Mouse (Mus musculus) MEL (cell line): ENCODE results near the gene Ccdc85c. TPM values are rescaled to one million over a fixed set of nuclear protein-coding genes. Genes with fewer than 3 reads are reported as not detected.

ENCODE experiments used
- DNase-seq: peaks from one replicate; pipeline ENCODE4 v3.0.0; 2011; ENCODE audit warnings: low read depth, low spot score
- H3K27ac ChIP-seq: 2 replicates; pipeline ENCODE4 v1.5.1; 2012; ENCODE audit warnings: low read depth, mild to moderate bottlenecking, control low read depth, low read length, moderate library complexity; ENCODE audit not compliant: control insufficient read depth
- H3K27me3 ChIP-seq, 2 experiments: fragments of 150-350 bp in 1 of 2; sonication (generic) in 1 of 2; 2 replicates each; pipeline ENCODE4 v1.6.1; 2012; ENCODE audit warnings: low read length in 2 of 2, mild to moderate bottlenecking in 2 of 2, improper control_type of control experiment in 1 of 2, moderate library complexity in 1 of 2; ENCODE audit not compliant: insufficient read depth in 2 of 2, control insufficient read depth in 1 of 2
- H3K36me3 ChIP-seq, 2 experiments: 2 replicates each; pipeline ENCODE4 v1.6.1; 2012 to 2014; ENCODE audit warnings: low read length in 2 of 2, improper control_type of control experiment in 1 of 2, inconsistent platforms in 1 of 2, mild to moderate bottlenecking in 1 of 2; ENCODE audit not compliant: insufficient read depth in 2 of 2, control insufficient read depth in 1 of 2
- H3K4me1 ChIP-seq, 2 experiments: fragments of 150-350 bp in 1 of 2; sonication (generic) in 1 of 2; 2 replicates each; pipeline ENCODE4 v1.6.1; 2012; ENCODE audit warnings: low read length in 2 of 2, improper control_type of control experiment in 1 of 2, mild to moderate bottlenecking in 1 of 2; ENCODE audit not compliant: insufficient read depth in 2 of 2, control insufficient read depth in 1 of 2
- H3K4me3 ChIP-seq, 2 experiments: fragments of 150-350 bp in 1 of 2; sonication (generic) in 1 of 2; 2 replicates each; pipeline ENCODE4 v1.5.1; 2012; ENCODE audit warnings: low read depth in 2 of 2, low read length in 2 of 2, mild to moderate bottlenecking in 2 of 2, moderate library complexity in 2 of 2, control low read depth in 1 of 2, improper control_type of control experiment in 1 of 2; ENCODE audit not compliant: control insufficient read depth in 1 of 2, insufficient read depth in 1 of 2
- H3K79me2 ChIP-seq: 2 replicates; pipeline ENCODE4 v1.6.1; 2012; ENCODE audit warnings: mild to moderate bottlenecking, low read length, moderate library complexity; ENCODE audit not compliant: control insufficient read depth, poor library complexity, insufficient read depth
- H3K9ac ChIP-seq: 2 replicates; pipeline ENCODE4 v1.6.1; 2012; ENCODE audit warnings: low read depth, mild to moderate bottlenecking, control low read depth, low read length, moderate library complexity; ENCODE audit not compliant: control insufficient read depth, poor library complexity, severe bottlenecking
- H3K9me3 ChIP-seq: fragments of 150-350 bp; sonication (generic); replicated peaks from 2 replicates; pipeline ENCODE4 v1.6.1; 2012; ENCODE audit warnings: mild to moderate bottlenecking, low read length, improper control_type of control experiment, moderate library complexity; ENCODE audit not compliant: insufficient read depth
- BHLHE40 ChIP-seq: IDR thresholded peaks from 2 replicates; pipeline ENCODE4 v1.6.1; 2012; ENCODE audit warnings: low read depth, mild to moderate bottlenecking, inconsistent platforms, low read length, improper control_type of control experiment, borderline replicate concordance
- CHD2 ChIP-seq: IDR thresholded peaks from 2 replicates; pipeline ENCODE4 v1.6.1; 2011; ENCODE audit warnings: low read length, improper control_type of control experiment
- EP300 ChIP-seq, 2 experiments: IDR thresholded peaks; 2 replicates each; pipeline ENCODE4 v1.6.1; 2011; ENCODE audit warnings: improper control_type of control experiment in 2 of 2, low read length in 2 of 2, low read depth in 1 of 2, mild to moderate bottlenecking in 1 of 2
- GATA1 ChIP-seq: IDR thresholded peaks from 2 replicates; pipeline ENCODE4 v1.6.1; 2011; ENCODE audit warnings: low read depth, low read length, improper control_type of control experiment
- HCFC1 ChIP-seq: IDR thresholded peaks from 2 replicates; pipeline ENCODE4 v1.6.1; 2012; ENCODE audit warnings: low read depth, mild to moderate bottlenecking, inconsistent platforms, low read length, improper control_type of control experiment, moderate library complexity
- MAZ ChIP-seq: IDR thresholded peaks from 2 replicates; pipeline ENCODE4 v1.6.1; 2012; ENCODE audit warnings: low read depth, mild to moderate bottlenecking, inconsistent platforms, low read length, improper control_type of control experiment
- MEF2A ChIP-seq: IDR thresholded peaks from 2 replicates; pipeline ENCODE4 v1.6.1; 2014; ENCODE audit warnings: low read depth, mild to moderate bottlenecking, inconsistent platforms, low read length, improper control_type of control experiment; ENCODE audit not compliant: poor library complexity, insufficient replicate concordance, severe bottlenecking; ENCODE audit errors: extremely low read depth
- MXI1 ChIP-seq: IDR thresholded peaks from 2 replicates; pipeline ENCODE4 v1.6.1; 2011; ENCODE audit warnings: mild to moderate bottlenecking, low read depth, low read length, improper control_type of control experiment
- MYC ChIP-seq: IDR thresholded peaks from 2 replicates; pipeline ENCODE4 v1.6.1; 2011; ENCODE audit warnings: low read depth, mild to moderate bottlenecking, low read length, improper control_type of control experiment, moderate library complexity
- NRF1 ChIP-seq: IDR thresholded peaks from 2 replicates; pipeline ENCODE4 v1.6.1; 2014; ENCODE audit warnings: low read depth, mild to moderate bottlenecking, inconsistent platforms, low read length, improper control_type of control experiment, moderate library complexity; ENCODE audit not compliant: poor library complexity, insufficient read depth, severe bottlenecking
- POLR2AphosphoS2 ChIP-seq: IDR thresholded peaks from 2 replicates; pipeline ENCODE4 v1.6.1; 2011; ENCODE audit warnings: low read length, improper control_type of control experiment
- TAL1 ChIP-seq: IDR thresholded peaks from 2 replicates; pipeline ENCODE4 v1.6.1; 2012; ENCODE audit warnings: mild to moderate bottlenecking, inconsistent platforms, low read length, moderate library complexity, mixed read lengths
- TBP ChIP-seq: IDR thresholded peaks from 2 replicates; pipeline ENCODE4 v1.8.0; 2011; ENCODE audit warnings: low read depth, low read length, improper control_type of control experiment
- TCF12 ChIP-seq: IDR thresholded peaks from 2 replicates; pipeline ENCODE4 v1.6.1; 2014; ENCODE audit warnings: low read depth, mild to moderate bottlenecking, inconsistent platforms, low read length, improper control_type of control experiment, moderate library complexity
- UBTF ChIP-seq: IDR thresholded peaks from 2 replicates; pipeline ENCODE4 v1.6.1; 2012; ENCODE audit warnings: low read depth, mild to moderate bottlenecking, inconsistent platforms, low read length, improper control_type of control experiment, moderate library complexity, borderline replicate concordance; ENCODE audit not compliant: insufficient read depth
- USF2 ChIP-seq, 2 experiments: IDR thresholded peaks; 2 replicates each; pipeline ENCODE4 v1.6.1; 2011 to 2012; ENCODE audit warnings: improper control_type of control experiment in 2 of 2, low read length in 2 of 2, borderline replicate concordance in 1 of 2, inconsistent platforms in 1 of 2, low read depth in 1 of 2, mild to moderate bottlenecking in 1 of 2; ENCODE audit not compliant: insufficient read depth in 1 of 2
- ZKSCAN1 ChIP-seq: IDR thresholded peaks from 2 replicates; pipeline ENCODE4 v1.6.1; 2012; ENCODE audit warnings: low read depth, mild to moderate bottlenecking, inconsistent platforms, low read length, improper control_type of control experiment, moderate library complexity
- polyA plus RNA-seq, 2 experiments: library from polyadenylated mRNA; stranded (reverse) in 1 of 2; unstranded in 1 of 2; fragments of >175 nt in 1 of 2; fragments of >200 nt in 1 of 2; gene quantifications; 2 replicates each; pipeline versions ENCODE4 v1.2.1 to v1.2.4; 2012; ENCODE audit warnings: low replicate concordance in 2 of 2, low read depth in 1 of 2; ENCODE audit not compliant: insufficient read length in 2 of 2, insufficient read depth in 1 of 2, missing spikeins in 1 of 2
- total RNA-seq: library from RNA; depleted of rRNA; stranded (reverse); fragments of 300-350 nt; gene quantifications from 2 replicates; pipeline ENCODE4 v1.2.3, GENCODE M21; 2012

Gene Ccdc85c
- total and polyA plus RNA-seq, 3 experiments = 19.8 to 24.8 TPM; not detected in 1

GRCm38 (mm10) chr12:108259322-108260049 lies 15.7 kb downstream of the Ccdc85c start:
- no peaks in the 10 kb centered on the region for H3K27me3 ChIP-seq
- H3K79me2 ChIP-seq = peaks cover 4% of the 10 kb centered on the region; the same call in 1 of the 2 replicates
- no peaks in the 10 kb centered on the region for H3K4me1 ChIP-seq
- no peaks in the 10 kb centered on the region for H3K36me3 ChIP-seq
- H3K9me3 ChIP-seq = no peaks in the 10 kb centered on the region
- H3K27ac ChIP-seq = no peak overlapping the region
- no peak for TF ChIP-seq EP300 (IDR thresholded peaks at IDR 0.05; ENCODE audit: low read depth in 1 of 2, low read length in 2 of 2)
- TF ChIP-seq TCF12 = no peak
- TF ChIP-seq TBP = no peak
- no peak for TF ChIP-seq CHD2
- no peak for TF ChIP-seq MXI1
- TF ChIP-seq TAL1 = no peak
- TF ChIP-seq UBTF = no peak
- no peak for TF ChIP-seq USF2 (IDR thresholded peaks at IDR 0.05; ENCODE audit: borderline replicate concordance in 1 of 2, insufficient read depth in 1 of 2, low read depth in 1 of 2, low read length in 2 of 2)
- H3K4me3 ChIP-seq = no peak overlapping the region
- DNase-seq = no peak
- H3K9ac ChIP-seq = no peak overlapping the region

GRCm38 (mm10) chr12:108256734-108257133 lies 18.5 kb downstream of the Ccdc85c start:
- no peaks in the 10 kb centered on the region for H3K36me3 ChIP-seq
- no peaks in the 10 kb centered on the region for H3K4me1 ChIP-seq
- H3K27ac ChIP-seq = no peak overlapping the region
- DNase-seq = no peak
- no peak overlapping the region for H3K4me3 ChIP-seq
- H3K9ac ChIP-seq = no peak overlapping the region
- H3K79me2 ChIP-seq = no peaks in the 10 kb centered on the region
- H3K9me3 ChIP-seq = no peaks in the 10 kb centered on the region
- no peaks in the 10 kb centered on the region for H3K27me3 ChIP-seq
- TF ChIP-seq MYC (no peak), POLR2AphosphoS2 (no peak), HCFC1 (no peak), CHD2 (no peak), MEF2A (no peak), GATA1 (no peak), MAZ (no peak), ZKSCAN1 (no peak), NRF1 (no peak), BHLHE40 (no peak)
- TF ChIP-seq, all 39 proteins: peak for 0
